Mouse (Mus musculus): ENCODE data around the gene Dgkg.

Gene Dgkg

GRCm38 (mm10) chr16:22434530-22434929 is 222.5 kb downstream of the Dgkg start:
- no peak for DNase-seq (ENCODE audit: low spot score)

- no peak for DNase-seq (ENCODE audit: low spot score)
Measured at GRCm38 (mm10) chr16:22433944-22434343, 223.1 kb downstream of the Dgkg start.

GRCm38 (mm10) chr16:22431773-22432172 is 225.2 kb downstream of the Dgkg start:
- no peak for DNase-seq (ENCODE audit: low spot score)

- no peak for DNase-seq (ENCODE audit: low spot score)
Measured at GRCm38 (mm10) chr16:22431335-22431734, 225.7 kb downstream of the Dgkg start.

- DNase-seq (ENCODE audit: low spot score), result no peak
Measured at GRCm38 (mm10) chr16:22430211-22430951, 226.6 kb downstream of the Dgkg start.

GRCm38 (mm10) chr16:22429377-22429776 is 227.6 kb downstream of the Dgkg start:
- no peak for DNase-seq (ENCODE audit: low spot score)

GRCm38 (mm10) chr16:22428853-22429341 is 228.1 kb downstream of the Dgkg start:
- peak; percentile 56 for DNase-seq (ENCODE audit: low spot score)

- no peak for DNase-seq (ENCODE audit: low spot score)
Measured at GRCm38 (mm10) chr16:22426866-22427265, 230.2 kb downstream of the Dgkg start.

- no peak for DNase-seq (ENCODE audit: low spot score)
Measured at GRCm38 (mm10) chr16:22422256-22422655, 234.8 kb downstream of the Dgkg start.
